Mouse (Mus musculus) MEL (cell line): ENCODE results near the gene Ralb. TPM values are rescaled to one million over a fixed set of nuclear protein-coding genes. Genes with fewer than 3 reads are reported as not detected.

ENCODE experiments used
- DNase-seq: peaks from one replicate; pipeline ENCODE4 v3.0.0; 2011; ENCODE audit warnings: low read depth, low spot score
- H3K27ac ChIP-seq: 2 replicates; pipeline ENCODE4 v1.5.1; 2012; ENCODE audit warnings: low read depth, mild to moderate bottlenecking, control low read depth, low read length, moderate library complexity; ENCODE audit not compliant: control insufficient read depth
- H3K27me3 ChIP-seq, 2 experiments: fragments of 150-350 bp in 1 of 2; sonication (generic) in 1 of 2; 2 replicates each; pipeline ENCODE4 v1.6.1; 2012; ENCODE audit warnings: low read length in 2 of 2, mild to moderate bottlenecking in 2 of 2, improper control_type of control experiment in 1 of 2, moderate library complexity in 1 of 2; ENCODE audit not compliant: insufficient read depth in 2 of 2, control insufficient read depth in 1 of 2
- H3K36me3 ChIP-seq, 2 experiments: 2 replicates each; pipeline ENCODE4 v1.6.1; 2012 to 2014; ENCODE audit warnings: low read length in 2 of 2, improper control_type of control experiment in 1 of 2, inconsistent platforms in 1 of 2, mild to moderate bottlenecking in 1 of 2; ENCODE audit not compliant: insufficient read depth in 2 of 2, control insufficient read depth in 1 of 2
- H3K4me1 ChIP-seq, 2 experiments: fragments of 150-350 bp in 1 of 2; sonication (generic) in 1 of 2; 2 replicates each; pipeline ENCODE4 v1.6.1; 2012; ENCODE audit warnings: low read length in 2 of 2, improper control_type of control experiment in 1 of 2, mild to moderate bottlenecking in 1 of 2; ENCODE audit not compliant: insufficient read depth in 2 of 2, control insufficient read depth in 1 of 2
- H3K4me3 ChIP-seq, 2 experiments: fragments of 150-350 bp in 1 of 2; sonication (generic) in 1 of 2; 2 replicates each; pipeline ENCODE4 v1.5.1; 2012; ENCODE audit warnings: low read depth in 2 of 2, low read length in 2 of 2, mild to moderate bottlenecking in 2 of 2, moderate library complexity in 2 of 2, control low read depth in 1 of 2, improper control_type of control experiment in 1 of 2; ENCODE audit not compliant: control insufficient read depth in 1 of 2, insufficient read depth in 1 of 2
- H3K79me2 ChIP-seq: 2 replicates; pipeline ENCODE4 v1.6.1; 2012; ENCODE audit warnings: mild to moderate bottlenecking, low read length, moderate library complexity; ENCODE audit not compliant: control insufficient read depth, poor library complexity, insufficient read depth
- H3K9ac ChIP-seq: 2 replicates; pipeline ENCODE4 v1.6.1; 2012; ENCODE audit warnings: low read depth, mild to moderate bottlenecking, control low read depth, low read length, moderate library complexity; ENCODE audit not compliant: control insufficient read depth, poor library complexity, severe bottlenecking
- H3K9me3 ChIP-seq: fragments of 150-350 bp; sonication (generic); replicated peaks from 2 replicates; pipeline ENCODE4 v1.6.1; 2012; ENCODE audit warnings: mild to moderate bottlenecking, low read length, improper control_type of control experiment, moderate library complexity; ENCODE audit not compliant: insufficient read depth
- BHLHE40 ChIP-seq: IDR thresholded peaks from 2 replicates; pipeline ENCODE4 v1.6.1; 2012; ENCODE audit warnings: low read depth, mild to moderate bottlenecking, inconsistent platforms, low read length, improper control_type of control experiment, borderline replicate concordance
- CHD1 ChIP-seq: IDR thresholded peaks from 2 replicates; pipeline ENCODE4 v1.6.1; 2012; ENCODE audit warnings: low read depth, mild to moderate bottlenecking, inconsistent platforms, low read length, improper control_type of control experiment
- E2F4 ChIP-seq: IDR thresholded peaks from 2 replicates; pipeline ENCODE4 v1.6.1; 2011; ENCODE audit warnings: low read depth, low read length, improper control_type of control experiment, borderline replicate concordance
- EP300 ChIP-seq, 2 experiments: IDR thresholded peaks; 2 replicates each; pipeline ENCODE4 v1.6.1; 2011; ENCODE audit warnings: improper control_type of control experiment in 2 of 2, low read length in 2 of 2, low read depth in 1 of 2, mild to moderate bottlenecking in 1 of 2
- ETS1 ChIP-seq: IDR thresholded peaks from 2 replicates; pipeline ENCODE4 v1.6.1; 2012; ENCODE audit warnings: low read depth, mild to moderate bottlenecking, inconsistent platforms, low read length, improper control_type of control experiment, moderate library complexity
- GABPA ChIP-seq: IDR thresholded peaks from 2 replicates; pipeline ENCODE4 v1.6.1; 2012; ENCODE audit warnings: low read depth, mild to moderate bottlenecking, inconsistent platforms, low read length, improper control_type of control experiment, moderate library complexity
- GATA1 ChIP-seq: IDR thresholded peaks from 2 replicates; pipeline ENCODE4 v1.6.1; 2011; ENCODE audit warnings: low read depth, low read length, improper control_type of control experiment
- HCFC1 ChIP-seq: IDR thresholded peaks from 2 replicates; pipeline ENCODE4 v1.6.1; 2012; ENCODE audit warnings: low read depth, mild to moderate bottlenecking, inconsistent platforms, low read length, improper control_type of control experiment, moderate library complexity
- MAX ChIP-seq: IDR thresholded peaks from 2 replicates; pipeline ENCODE4 v1.6.1; 2011; ENCODE audit warnings: low read length, improper control_type of control experiment
- MYB ChIP-seq: IDR thresholded peaks from 2 replicates; pipeline ENCODE4 v1.6.1; 2011; ENCODE audit warnings: mild to moderate bottlenecking, low read depth, low read length, improper control_type of control experiment
- MYC ChIP-seq: IDR thresholded peaks from 2 replicates; pipeline ENCODE4 v1.6.1; 2011; ENCODE audit warnings: low read depth, mild to moderate bottlenecking, low read length, improper control_type of control experiment, moderate library complexity
- NRF1 ChIP-seq: IDR thresholded peaks from 2 replicates; pipeline ENCODE4 v1.6.1; 2014; ENCODE audit warnings: low read depth, mild to moderate bottlenecking, inconsistent platforms, low read length, improper control_type of control experiment, moderate library complexity; ENCODE audit not compliant: poor library complexity, insufficient read depth, severe bottlenecking
- POLR2A ChIP-seq, 2 experiments: IDR thresholded peaks; 2 replicates each; pipeline ENCODE4 v1.6.1; 2011 to 2012; ENCODE audit warnings: low read length in 2 of 2, mild to moderate bottlenecking in 2 of 2, control low read depth in 1 of 2, improper control_type of control experiment in 1 of 2, low read depth in 1 of 2, moderate library complexity in 1 of 2; ENCODE audit not compliant: control insufficient read depth in 1 of 2, insufficient read depth in 1 of 2, poor library complexity in 1 of 2
- RAD21 ChIP-seq: IDR thresholded peaks from 2 replicates; pipeline ENCODE4 v1.6.1; 2011; ENCODE audit warnings: mild to moderate bottlenecking, low read depth, low read length, improper control_type of control experiment
- RCOR1 ChIP-seq: IDR thresholded peaks from 2 replicates; pipeline ENCODE4 v1.6.1; 2012; ENCODE audit warnings: low read depth, mild to moderate bottlenecking, inconsistent platforms, low read length, improper control_type of control experiment
- USF1 ChIP-seq: IDR thresholded peaks from 2 replicates; pipeline ENCODE4 v1.6.1; 2014; ENCODE audit warnings: low read depth, mild to moderate bottlenecking, inconsistent platforms, low read length, improper control_type of control experiment, moderate library complexity
- ZKSCAN1 ChIP-seq: IDR thresholded peaks from 2 replicates; pipeline ENCODE4 v1.6.1; 2012; ENCODE audit warnings: low read depth, mild to moderate bottlenecking, inconsistent platforms, low read length, improper control_type of control experiment, moderate library complexity
- ZNF384 ChIP-seq: IDR thresholded peaks from 2 replicates; pipeline ENCODE4 v1.6.1; 2012; ENCODE audit warnings: low read depth, mild to moderate bottlenecking, inconsistent platforms, low read length, improper control_type of control experiment
- polyA plus RNA-seq, 2 experiments: library from polyadenylated mRNA; stranded (reverse) in 1 of 2; unstranded in 1 of 2; fragments of >175 nt in 1 of 2; fragments of >200 nt in 1 of 2; gene quantifications; 2 replicates each; pipeline versions ENCODE4 v1.2.1 to v1.2.4; 2012; ENCODE audit warnings: low replicate concordance in 2 of 2, low read depth in 1 of 2; ENCODE audit not compliant: insufficient read length in 2 of 2, insufficient read depth in 1 of 2, missing spikeins in 1 of 2
- total RNA-seq: library from RNA; depleted of rRNA; stranded (reverse); fragments of 300-350 nt; gene quantifications from 2 replicates; pipeline ENCODE4 v1.2.3, GENCODE M21; 2012

The Ralb gene
- total and polyA plus RNA-seq, 3 experiments = 28.0 to 45.1 TPM; not detected in 1

GRCm38 (mm10) chr1:119450651-119451345 lies 53.8 kb downstream of the Ralb start:
- H3K4me1 ChIP-seq = peaks cover 0 to 11% of the 10 kb centered on the region in 2 experiments; a peak in 3 of 4 replicates
- no peak overlapping the region for H3K27ac ChIP-seq
- H3K36me3 ChIP-seq = no peaks in the 10 kb centered on the region
- no peaks in the 10 kb centered on the region for H3K79me2 ChIP-seq
- H3K27me3 ChIP-seq = no peaks in the 10 kb centered on the region; a peak in 1 of 4 replicates
- no peak for TF ChIP-seq RAD21
- TF ChIP-seq MYC = no peak
- TF ChIP-seq MYB = no peak
- no peak for TF ChIP-seq ETS1
- TF ChIP-seq ZKSCAN1 = no peak
- TF ChIP-seq BHLHE40 = no peak
- no peak for TF ChIP-seq NRF1
- no peak for TF ChIP-seq GABPA
- no peak for TF ChIP-seq GATA1
- no peak for TF ChIP-seq USF1
- TF ChIP-seq MAX = no peak
- no peak for TF ChIP-seq E2F4
- TF ChIP-seq HCFC1 = no peak
- TF ChIP-seq CHD1 = no peak
- no peak for TF ChIP-seq ZNF384
- no peak for DNase-seq
- no peak overlapping the region for H3K4me3 ChIP-seq
- no peaks in the 10 kb centered on the region for H3K9me3 ChIP-seq
- no peak overlapping the region for H3K9ac ChIP-seq

GRCm38 (mm10) chr1:119446753-119447283 lies 57.8 kb downstream of the Ralb start:
- peak; percentile 39 for TF ChIP-seq GATA1
- TF ChIP-seq POLR2A (IDR thresholded peaks at IDR 0.05; ENCODE audit: control insufficient read depth in 1 of 2, insufficient read depth in 1 of 2, low read depth in 1 of 2, low read length in 2 of 2, poor library complexity in 1 of 2) = no peak
- peak; percentile 23; the same call in 1 of the 2 replicates for TF ChIP-seq RCOR1
- TF ChIP-seq EP300 (IDR thresholded peaks at IDR 0.05; ENCODE audit: low read depth in 1 of 2, low read length in 2 of 2) = peak in 1 of 2 experiments; percentile 24; a peak in 1 of 4 replicates
- peak; percentile 51; the same call in 1 of the 2 replicates for TF ChIP-seq ETS1
- TF ChIP-seq, all 39 proteins: peak for 4
- Histone ChIP-seq H3K4me1 (peaks cover 0 to 11% of the 10 kb centered on the region in 2 experiments; a peak in 3 of 4 replicates), H3K9ac (no peak overlapping the region), H3K4me3 (no peak overlapping the region), H3K9me3 (no peaks in the 10 kb centered on the region), H3K36me3 (no peaks in the 10 kb centered on the region), H3K79me2 (no peaks in the 10 kb centered on the region), H3K27me3 (no peaks in the 10 kb centered on the region; a peak in 1 of 4 replicates), H3K27ac (no peak overlapping the region)
- DNase-seq = peak; percentile 52
